Mouse (Mus musculus) olfactory bulb, adult 2 months (tissue): Measurements from ENCODE around the gene Plxnc1.

ENCODE experiments used
- CTCF ChIP-seq: fragments of 200-500 bp; IDR thresholded peaks from 2 replicates; pipeline ENCODE4 v1.5.1; 2012; ENCODE audit warnings: low read depth, mild to moderate bottlenecking, low read length, moderate library complexity; ENCODE audit not compliant: insufficient read depth
- POLR2A ChIP-seq: fragments of 200-500 bp; IDR thresholded peaks from 2 replicates; pipeline ENCODE4 v1.6.1; 2012; ENCODE audit warnings: mild to moderate bottlenecking, low read depth, low read length, moderate library complexity; ENCODE audit not compliant: insufficient read depth

- TF ChIP-seq CTCF = no peak
- no peak for TF ChIP-seq POLR2A
These were observed 31.3 kb downstream of the Plxnc1 start for GRCm38 (mm10) chr10:94913336-94913739.
